Mouse (Mus musculus): ENCODE data around the gene Xrcc5.
A peak's percentile ranks its signal among the peaks of the same experiment; 100 is the strongest.

Gene Xrcc5

GRCm38 (mm10) chr1:72383056-72383455, 75.8 kb downstream of the Xrcc5 start:
- DNase-seq (ENCODE audit: inconsistent age in 2 of 2, low spot score in 1 of 2): no peak

GRCm38 (mm10) chr1:72383651-72384050, 76.4 kb downstream of the Xrcc5 start:
- no peak for DNase-seq (ENCODE audit: inconsistent age in 2 of 2, low spot score in 1 of 2)

- no peak for DNase-seq (ENCODE audit: inconsistent age in 2 of 2, low spot score in 1 of 2)
Measured at GRCm38 (mm10) chr1:72390420-72390819, 83.2 kb downstream of the Xrcc5 start.

- no peak for DNase-seq (ENCODE audit: inconsistent age in 2 of 2, low spot score in 1 of 2)
Measured at GRCm38 (mm10) chr1:72399720-72400401, 92.6 kb downstream of the Xrcc5 start.

- no peak for DNase-seq (ENCODE audit: inconsistent age in 2 of 2, low spot score in 1 of 2)
Measured at GRCm38 (mm10) chr1:72400616-72401015, 93.4 kb downstream of the Xrcc5 start.

- no peak for DNase-seq (ENCODE audit: inconsistent age in 2 of 2, low spot score in 1 of 2)
Measured at GRCm38 (mm10) chr1:72401331-72402069, 94.3 kb downstream of the Xrcc5 start.

- no peak for DNase-seq (ENCODE audit: inconsistent age in 2 of 2, low spot score in 1 of 2)
Measured at GRCm38 (mm10) chr1:72406505-72407079, 99.4 kb downstream of the Xrcc5 start.

GRCm38 (mm10) chr1:72409936-72410335, 102.7 kb downstream of the Xrcc5 start:
- no peak for DNase-seq (ENCODE audit: inconsistent age in 2 of 2, low spot score in 1 of 2)

GRCm38 (mm10) chr1:72411108-72411507, 103.9 kb downstream of the Xrcc5 start:
- no peak for DNase-seq (ENCODE audit: inconsistent age in 2 of 2, low spot score in 1 of 2)

- no peak for DNase-seq (ENCODE audit: inconsistent age in 2 of 2, low spot score in 1 of 2)
Measured at GRCm38 (mm10) chr1:72413205-72413604, 106.0 kb downstream of the Xrcc5 start.

- DNase-seq (ENCODE audit: inconsistent age in 2 of 2, low spot score in 1 of 2): no peak
Measured at GRCm38 (mm10) chr1:72414133-72414532, 106.9 kb downstream of the Xrcc5 start.

GRCm38 (mm10) chr1:72414561-72415253, 107.5 kb downstream of the Xrcc5 start:
- DNase-seq (ENCODE audit: inconsistent age in 2 of 2, low spot score in 1 of 2): no peak

- DNase-seq (ENCODE audit: inconsistent age in 2 of 2, low spot score in 1 of 2): no peak
Measured at GRCm38 (mm10) chr1:72418744-72419655, 111.8 kb downstream of the Xrcc5 start.

GRCm38 (mm10) chr1:72420220-72420619, 113.0 kb downstream of the Xrcc5 start:
- no peak for DNase-seq (ENCODE audit: inconsistent age in 2 of 2, low spot score in 1 of 2)

- no peak for DNase-seq (ENCODE audit: inconsistent age in 2 of 2, low spot score in 1 of 2)
Measured at GRCm38 (mm10) chr1:72422121-72422520, 114.9 kb downstream of the Xrcc5 start.

- no peak for DNase-seq (ENCODE audit: inconsistent age in 2 of 2, low spot score in 1 of 2)
Measured at GRCm38 (mm10) chr1:72426456-72426855, 119.2 kb downstream of the Xrcc5 start.

GRCm38 (mm10) chr1:72428526-72428925, 121.3 kb downstream of the Xrcc5 start:
- no peak for DNase-seq (ENCODE audit: inconsistent age in 2 of 2, low spot score in 1 of 2)

- DNase-seq (ENCODE audit: inconsistent age in 2 of 2, low spot score in 1 of 2): peak; percentile 22 to 61
Measured at GRCm38 (mm10) chr1:72429107-72429807, 122.0 kb downstream of the Xrcc5 start.

GRCm38 (mm10) chr1:72432579-72432978, 125.4 kb downstream of the Xrcc5 start:
- DNase-seq (ENCODE audit: inconsistent age in 2 of 2, low spot score in 1 of 2): no peak

- no peak for DNase-seq (ENCODE audit: inconsistent age in 2 of 2, low spot score in 1 of 2)
Measured at GRCm38 (mm10) chr1:72434510-72434909, 127.3 kb downstream of the Xrcc5 start.
